Mouse (Mus musculus) CD4-positive naive resting alpha-beta T cell, adult 76 days (primary cell): ENCODE results near the gene Trim21. TPM values are rescaled to one million over a fixed set of nuclear protein-coding genes. Genes with fewer than 3 reads are reported as not detected.

Experiments used
- total RNA-seq: library from RNA; stranded (reverse); gene quantifications from one replicate; pipeline ENCODE4 v1.2.4, GENCODE M21; 2023

The Trim21 gene
- total RNA-seq: 43.5 TPM

GRCm38 (mm10) chr7:102564999-102565997 is at the start of gene Trim21:
Gene Trim21 (minus strand): TSS chr7:102565486.

GRCm38 (mm10) chr7:102597378-102598031 is 32.2 kb upstream of the Trim21 start, which contains the start of gene Olfr552:
Gene Olfr552 (plus strand): TSS chr7:102597770.

DNA sequence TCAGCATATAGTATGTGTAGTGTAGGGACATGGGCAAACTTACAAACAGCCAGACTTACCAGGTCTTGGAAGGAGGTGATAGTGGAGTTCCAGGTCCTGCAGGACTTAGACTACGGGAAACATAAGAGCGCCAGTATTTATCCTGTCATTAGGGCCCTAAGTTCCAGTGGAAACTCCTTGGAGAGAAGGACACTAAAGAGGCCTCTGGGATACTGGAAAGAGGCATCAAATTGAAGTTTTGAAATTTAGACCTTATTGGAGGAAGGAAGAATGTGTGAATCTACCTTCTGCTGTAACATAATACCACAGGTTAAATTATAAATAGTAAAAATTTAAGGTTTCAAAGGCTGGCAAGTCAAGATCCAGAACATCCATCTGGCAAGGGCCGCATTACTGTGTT is 26.5 kb upstream of the Trim21 start, which contains the start of gene Olfr551:
Olfr551 (minus strand) TSS at position 101 of the 400 bp plus-strand sequence.

DNA sequence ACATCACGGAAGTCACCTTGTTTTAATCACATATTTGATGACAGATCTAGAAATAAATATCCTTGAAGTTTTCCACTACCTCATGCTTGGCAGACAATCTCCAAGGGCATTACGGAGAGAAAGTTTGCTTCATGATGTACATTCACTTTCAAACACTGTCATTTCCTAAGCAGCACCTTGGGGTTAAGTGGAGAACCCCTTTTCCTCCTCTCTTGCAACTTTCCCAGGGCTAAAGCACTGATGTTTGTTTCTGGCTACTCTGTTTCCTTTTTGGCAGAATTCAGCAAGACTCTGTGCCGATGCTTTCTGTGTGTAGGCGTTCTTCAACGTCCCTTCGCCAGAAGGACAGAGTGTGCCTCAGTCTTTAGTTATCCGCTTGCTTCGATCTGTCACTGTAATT is 5.9 kb upstream of the Trim21 start, which contains the start of gene Olfr550:
Olfr550 (plus strand) TSS at position 301 of the 400 bp plus-strand sequence.

GRCm38 (mm10) chr7:102549570-102549969 is 15.7 kb downstream of the Trim21 start, which contains the start of gene Olfr549:
Gene Olfr549 (plus strand): TSS chr7:102549870.

GRCm38 (mm10) chr7:102540596-102540995 is 24.7 kb downstream of the Trim21 start, which contains the start of gene Olfr548-ps1:
Gene Olfr548-ps1 (plus strand): TSS chr7:102540896.

DNA sequence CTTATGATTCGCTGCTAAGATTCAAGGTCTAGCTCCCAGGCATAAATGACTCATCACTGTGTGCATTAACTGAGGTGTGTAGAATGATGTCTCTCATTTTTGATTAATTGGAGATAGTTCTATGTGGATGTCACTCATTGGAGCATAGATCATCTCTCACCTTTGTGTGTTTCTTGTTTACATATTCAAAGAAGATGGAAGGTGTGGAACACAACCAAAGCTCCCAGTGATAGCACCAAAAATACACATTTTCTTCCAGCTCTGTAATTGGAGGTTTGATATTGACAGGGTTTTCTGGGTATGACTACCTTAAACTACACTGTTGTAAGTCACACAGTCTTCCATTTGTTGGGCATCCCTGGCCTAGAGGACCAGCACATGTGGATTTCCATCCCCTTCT is 30.8 kb downstream of the Trim21 start, which contains the start of gene Olfr547:
Olfr547 (plus strand) TSS at position 301 of the 400 bp plus-strand sequence.

Other genes with a start within 250 kb of the Trim21 start
- gene Rrm1, start 123.8 kb downstream of the Trim21 start, total RNA-seq: 40.0 TPM
- not detected for gene Olfr543, start 83.8 kb downstream of the Trim21 start, total RNA-seq
- not detected for gene Olfr544, start 77.2 kb downstream of the Trim21 start, total RNA-seq
- not detected for gene Olfr545, start 65.9 kb downstream of the Trim21 start, total RNA-seq
- not detected for gene Olfr547, start 30.7 kb downstream of the Trim21 start, total RNA-seq
- gene Olfr548-ps1, start 24.6 kb downstream of the Trim21 start, total RNA-seq: not detected
- gene Olfr549, start 15.6 kb downstream of the Trim21 start, total RNA-seq: not detected
- gene Olfr550, start 6.0 kb upstream of the Trim21 start, total RNA-seq: not detected
- gene Olfr551, start 26.4 kb upstream of the Trim21 start, total RNA-seq: not detected
- 0.23 TPM for gene Olfr552, start 32.3 kb upstream of the Trim21 start, total RNA-seq
- not detected for gene Olfr553, start 52.7 kb upstream of the Trim21 start, total RNA-seq
- gene Olfr554, start 72.9 kb upstream of the Trim21 start, total RNA-seq: not detected
- gene Olfr555, start 93.3 kb upstream of the Trim21 start, total RNA-seq: not detected
- gene Olfr556, start 99.4 kb upstream of the Trim21 start, total RNA-seq: not detected
- gene Trim68, start 121.8 kb upstream of the Trim21 start, total RNA-seq: 11.8 TPM
- not detected for gene Olfr557, start 130.4 kb upstream of the Trim21 start, total RNA-seq
- not detected for gene Olfr558, start 136.7 kb upstream of the Trim21 start, total RNA-seq
- not detected for gene Olfr33, start 153.6 kb upstream of the Trim21 start, total RNA-seq
- not detected for gene Olfr559, start 162.0 kb upstream of the Trim21 start, total RNA-seq
- not detected for gene Olfr560, start 193.9 kb upstream of the Trim21 start, total RNA-seq
- not detected for gene Olfr78, start 194.0 kb upstream of the Trim21 start, total RNA-seq
- gene Olfr561, start 205.7 kb upstream of the Trim21 start, total RNA-seq: not detected
- not detected for gene Olfr564, start 238.0 kb upstream of the Trim21 start, total RNA-seq